Mouse (Mus musculus) C2C12 (cell line): ENCODE results near the gene Dbh. TPM values are rescaled to one million over a fixed set of nuclear protein-coding genes. Genes with fewer than 3 reads are reported as not detected.

Experiments used
- H3K27me3 ChIP-seq: one replicate; pipeline ENCODE4 v1.6.1; 2011; ENCODE audit not compliant: control insufficient read depth, insufficient read depth, insufficient read length
- H3K36me3 ChIP-seq: one replicate; pipeline ENCODE4 v1.6.1; 2011; ENCODE audit not compliant: control insufficient read depth, insufficient read depth
- H3K4me3 ChIP-seq: one replicate; pipeline ENCODE4 v1.5.1; 2011; ENCODE audit warnings: mild to moderate bottlenecking, control low read depth; ENCODE audit not compliant: poor library complexity, insufficient read depth, severe bottlenecking
- H3K79me2 ChIP-seq: one replicate; pipeline ENCODE4 v1.6.1; 2011; ENCODE audit not compliant: control insufficient read depth, insufficient read depth
- H3K79me3 ChIP-seq: one replicate; pipeline ENCODE4 v1.6.1; 2011; ENCODE audit warnings: low read depth, control low read depth
- H3ac ChIP-seq: one replicate; pipeline ENCODE3; 2011; ENCODE audit warnings: low read depth; ENCODE audit not compliant: control insufficient read depth, insufficient read length
- CEBPB ChIP-seq: IDR thresholded peaks from one replicate; pipeline ENCODE4 v1.6.1; 2011; ENCODE audit warnings: low read depth, mild to moderate bottlenecking, control low read depth, moderate library complexity
- CTCF ChIP-seq: IDR thresholded peaks from one replicate; pipeline ENCODE4 v1.5.1; 2011; ENCODE audit not compliant: control insufficient read depth, insufficient read depth, insufficient read length
- FOSL1 ChIP-seq: IDR thresholded peaks from one replicate; pipeline ENCODE4 v1.8.0; 2011; ENCODE audit warnings: mild to moderate bottlenecking, low read length; ENCODE audit not compliant: poor library complexity, insufficient read depth, severe bottlenecking
- MAX ChIP-seq: IDR thresholded peaks from one replicate; pipeline ENCODE4 v1.6.1; 2011; ENCODE audit warnings: mild to moderate bottlenecking, control low read depth
- MYOD1 ChIP-seq: IDR thresholded peaks from one replicate; pipeline ENCODE4 v1.6.1; 2011; ENCODE audit warnings: low read depth; ENCODE audit not compliant: control insufficient read depth, insufficient read length
- MYOG ChIP-seq: IDR thresholded peaks from one replicate; pipeline ENCODE4 v1.6.1; 2011; ENCODE audit not compliant: control insufficient read depth, insufficient read length; ENCODE audit errors: extremely low read depth
- USF1 ChIP-seq: IDR thresholded peaks from one replicate; pipeline ENCODE4 v1.6.1; 2011; ENCODE audit warnings: low read depth, mild to moderate bottlenecking, control low read depth, moderate library complexity
- long read RNA-seq, 2 experiments: library from polyadenylated mRNA; unstranded; transcript quantifications; one replicate each; pipeline ENCODE4 v2.0.0; 2019 to 2020
- polyA plus RNA-seq: library from polyadenylated mRNA; unstranded; fragments of >200 nt; fragmentation: generic; extraction: Trizol; gene quantifications from one replicate; pipeline ENCODE4 v1.2.1, GENCODE M21; 2012; ENCODE audit warnings: missing spikeins

Gene Dbh
- 0.06 TPM for polyA plus RNA-seq
- long read RNA-seq, experiment 1, partial matches to known transcripts, result 2 of 3 reads
- long read RNA-seq, experiment 1, other reads (novel, unspliced or antisense), result 1 of 3 reads
- long read RNA-seq, experiment 2, result 0 reads

DNA sequence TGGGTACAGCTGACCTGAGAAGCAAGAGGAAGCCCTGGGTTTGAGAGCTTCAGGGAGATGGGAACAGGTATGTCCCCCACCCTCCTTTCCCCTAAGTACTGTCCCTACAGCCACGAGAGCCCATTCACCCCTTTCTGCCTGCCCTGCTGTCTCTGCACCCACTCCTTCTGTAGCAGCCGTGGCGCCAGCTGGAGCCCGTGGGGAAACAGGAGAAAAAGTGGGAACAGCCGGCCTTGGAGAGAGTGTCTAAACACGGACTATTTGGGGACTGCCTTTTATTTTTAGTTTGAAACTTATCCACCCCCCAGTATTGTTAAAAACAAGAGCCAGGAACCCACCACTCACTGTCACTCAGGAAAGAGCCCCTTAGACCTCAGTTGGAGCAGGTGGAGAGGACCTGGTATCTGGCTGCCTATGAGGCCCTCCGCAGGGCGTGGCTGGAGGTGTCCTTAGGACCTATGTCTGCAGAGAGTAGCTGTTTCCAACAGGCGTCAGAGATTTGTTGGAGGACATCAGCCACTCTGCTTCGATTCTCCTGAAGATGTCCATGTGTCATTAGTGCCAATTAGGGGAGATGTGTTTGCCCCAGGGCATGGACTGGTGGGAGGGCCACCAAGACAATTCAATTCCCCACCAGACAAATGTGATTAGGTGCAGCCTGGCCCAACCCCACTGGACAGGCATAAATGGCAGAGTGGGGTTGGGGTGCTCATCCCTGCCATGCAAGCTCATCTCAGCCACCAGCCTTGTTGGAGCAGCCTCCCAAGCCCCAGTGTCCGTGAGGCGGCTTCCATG is at the start of gene Dbh:
Gene Dbh (plus strand): TSS at position 438 of the 795 bp plus-strand sequence.
- H3K36me3 ChIP-seq, result no peaks in the 10 kb centered on the region
- TF ChIP-seq CEBPB, result no peak
- no peak for TF ChIP-seq USF1
- TF ChIP-seq MAX, result no peak
- no peak for TF ChIP-seq MYOD1
- no peak for TF ChIP-seq FOSL1
- no peak for TF ChIP-seq MYOG
- TF ChIP-seq CTCF, result no peak
- peaks cover 59% of the 10 kb centered on the region for H3K27me3 ChIP-seq
- H3K4me3 ChIP-seq, result no peak within 1 kb of the TSS
- H3ac ChIP-seq, result no peak within 1 kb of the TSS
- no peaks in the 10 kb centered on the region for H3K79me2 ChIP-seq
- H3K79me3 ChIP-seq, result no peaks in the 10 kb centered on the region

DNA sequence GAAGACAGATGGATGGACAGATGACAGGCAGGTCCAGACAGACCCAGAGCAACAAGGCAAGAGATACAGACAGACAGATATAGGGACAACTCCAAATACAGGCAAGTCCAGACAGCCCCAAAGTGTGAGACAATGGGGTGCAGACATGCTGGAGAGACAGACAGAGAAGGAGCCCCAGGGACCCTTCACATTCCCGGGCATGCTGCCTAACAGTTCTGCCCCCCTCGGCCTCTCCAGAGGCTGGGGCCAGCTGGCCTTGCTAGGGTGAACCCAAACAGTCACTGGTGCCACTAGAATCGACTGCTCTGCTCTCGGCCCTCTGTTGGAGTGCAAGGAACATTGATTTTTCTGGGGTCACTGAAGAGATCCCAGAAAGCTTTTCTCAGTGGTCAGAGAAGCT is 46.6 kb upstream of the Dbh start:
- TF ChIP-seq MYOD1, result no peak
- TF ChIP-seq CEBPB, result no peak
- no peak for TF ChIP-seq FOSL1
- TF ChIP-seq USF1, result no peak
- no peak for TF ChIP-seq CTCF
- no peak for TF ChIP-seq MYOG
- no peak for TF ChIP-seq MAX
- no peaks in the 10 kb centered on the region for H3K79me2 ChIP-seq
- peaks cover 90% of the 10 kb centered on the region for H3K27me3 ChIP-seq
- no peak overlapping the region for H3K4me3 ChIP-seq
- H3K36me3 ChIP-seq, result no peaks in the 10 kb centered on the region
- H3ac ChIP-seq, result no peak overlapping the region
- H3K79me3 ChIP-seq, result no peaks in the 10 kb centered on the region

DNA sequence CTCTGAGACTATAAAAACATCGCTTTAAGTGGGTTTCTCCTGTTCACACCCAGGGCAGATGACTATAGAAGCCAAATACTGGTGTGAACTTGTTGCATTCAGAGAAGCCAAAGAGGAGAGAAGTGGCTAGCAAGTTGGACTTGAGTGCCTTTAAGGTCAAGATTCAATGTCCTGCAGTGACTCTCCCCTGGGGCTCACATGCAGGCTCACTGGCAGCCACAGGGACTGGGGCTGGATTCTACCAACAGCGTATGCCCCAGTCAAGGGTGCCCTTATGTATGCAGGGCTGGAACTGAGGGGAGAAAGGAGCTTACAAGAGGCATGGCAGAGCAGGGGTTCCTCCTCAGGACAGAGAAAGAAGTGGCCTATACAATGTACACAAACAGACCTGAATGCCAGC is 45.3 kb upstream of the Dbh start:
- H3K36me3 ChIP-seq, result no peaks in the 10 kb centered on the region
- H3K27me3 ChIP-seq, result peaks cover 85% of the 10 kb centered on the region
- no peaks in the 10 kb centered on the region for H3K79me3 ChIP-seq
- TF ChIP-seq USF1 (no peak), MYOG (no peak), MAX (no peak), FOSL1 (no peak), MYOD1 (no peak), CTCF (no peak), CEBPB (no peak)
- H3K4me3 ChIP-seq, result no peak overlapping the region
- H3K79me2 ChIP-seq, result no peaks in the 10 kb centered on the region
- H3ac ChIP-seq, result no peak overlapping the region

DNA sequence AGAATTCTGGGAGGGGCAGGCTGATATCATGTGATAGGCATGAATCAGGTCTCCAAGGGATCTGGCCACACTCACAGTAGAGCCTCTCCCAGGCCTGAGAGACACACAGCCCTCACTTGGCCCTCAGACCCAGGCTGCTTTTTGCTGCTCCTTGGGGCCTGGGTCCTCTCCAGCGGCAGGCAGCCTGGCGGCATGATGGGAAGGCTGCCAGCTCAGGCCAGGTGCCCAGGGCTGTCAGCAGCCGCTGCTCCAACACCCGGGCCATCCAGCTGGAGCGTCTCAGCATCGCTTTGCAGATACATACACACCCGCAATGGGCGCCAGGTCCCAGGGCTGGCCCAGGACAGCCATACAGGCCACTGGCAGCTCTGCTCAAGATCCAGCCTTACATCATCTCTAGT is 44.8 kb upstream of the Dbh start:
- no peak overlapping the region for H3K4me3 ChIP-seq
- peaks cover 81% of the 10 kb centered on the region for H3K27me3 ChIP-seq
- H3K79me3 ChIP-seq, result no peaks in the 10 kb centered on the region
- TF ChIP-seq MYOD1 (no peak), MYOG (no peak), MAX (no peak), CTCF (no peak), FOSL1 (no peak), USF1 (no peak), CEBPB (no peak)
- no peaks in the 10 kb centered on the region for H3K36me3 ChIP-seq
- no peaks in the 10 kb centered on the region for H3K79me2 ChIP-seq
- H3ac ChIP-seq, result no peak overlapping the region

DNA sequence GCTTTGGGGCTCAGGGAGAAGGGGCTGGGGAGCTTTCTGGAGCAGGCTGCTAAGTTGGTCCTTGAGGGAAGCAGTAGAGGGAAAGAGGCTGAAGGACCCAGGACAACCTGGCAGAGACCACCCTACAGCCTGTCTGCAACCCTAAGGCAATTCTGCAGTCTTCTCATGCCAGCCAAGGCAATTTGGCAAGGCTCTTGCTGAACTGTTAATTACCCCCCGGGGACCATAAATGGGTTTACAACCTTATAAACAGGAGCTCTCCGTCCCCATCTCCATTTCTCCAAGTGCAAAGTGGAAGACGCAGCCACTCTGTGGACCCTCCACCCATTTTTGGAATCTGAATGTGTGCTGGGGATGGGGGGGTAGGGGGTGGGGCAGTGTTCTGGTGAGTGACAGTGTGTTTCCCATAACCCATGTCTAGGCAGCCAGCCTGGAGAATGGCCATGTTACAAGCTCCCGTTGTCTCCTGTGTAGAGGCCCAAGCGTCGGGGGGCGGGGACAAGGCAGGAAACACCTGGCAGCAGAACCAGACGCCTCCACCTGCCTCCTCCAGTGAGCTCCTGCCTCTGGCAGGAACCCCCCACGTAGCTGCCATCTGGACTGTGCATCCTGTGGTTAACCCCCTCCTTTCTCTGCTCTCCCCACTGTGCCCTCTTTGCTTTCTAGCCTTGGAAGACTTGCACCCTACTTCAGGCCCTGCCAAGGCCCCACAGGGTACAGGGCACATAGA is 43.2 kb upstream of the Dbh start:
- TF ChIP-seq FOSL1, result no peak
- no peak for TF ChIP-seq MYOG
- no peak for TF ChIP-seq CTCF
- TF ChIP-seq CEBPB, result no peak
- no peak for TF ChIP-seq MAX
- TF ChIP-seq USF1, result no peak
- TF ChIP-seq MYOD1, result no peak
- Histone ChIP-seq H3K27me3 (peaks cover 67% of the 10 kb centered on the region), H3K4me3 (no peak overlapping the region)

More for the DNA sequence above, 43.2 kb upstream of the Dbh start:
- H3ac ChIP-seq, result no peak overlapping the region
- no peaks in the 10 kb centered on the region for H3K79me2 ChIP-seq
- no peaks in the 10 kb centered on the region for H3K36me3 ChIP-seq
- H3K79me3 ChIP-seq, result no peaks in the 10 kb centered on the region
